ENCODE assay signal across 12 mouse cellular contexts in the genomic region with DNA sequence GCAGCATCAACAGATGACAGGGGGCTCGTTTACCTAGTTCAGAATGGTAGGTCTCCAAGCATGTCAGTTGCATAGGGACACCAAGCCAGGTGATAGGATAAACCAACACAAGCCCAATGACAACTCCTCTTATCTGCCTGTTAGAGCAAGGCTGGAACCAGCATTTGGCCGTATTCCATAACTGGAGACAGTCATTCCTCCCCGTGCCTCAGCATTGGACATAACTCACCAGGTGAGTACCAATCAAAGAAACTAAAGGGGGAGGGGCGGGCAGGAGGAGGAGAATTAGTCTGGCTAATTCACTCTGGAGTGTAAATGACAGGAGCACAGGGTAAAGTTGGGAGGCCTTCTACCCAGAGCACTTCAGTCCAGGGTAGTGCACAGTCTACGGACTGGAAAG. TPM values are rescaled to one million over a fixed set of nuclear protein-coding genes. Genes with fewer than 3 reads are reported as not detected.
DNase-seq lines count a peak whose midpoint lies in the region; ATAC-seq and TF ChIP-seq lines count a peak whose summit lies in the region.
"Had no signal": no experiment of that assay in that cellular context is flagged by ENCODE, and none has a peak within 500 bp of the region (broad histone marks: within the 10 kb centered on the region; RNA-seq: fewer than 3 reads in every experiment).

No protein-coding gene starts in this region.

- H3K36me3 ChIP-seq in spleen, adult 2 months (ENCODE audit: control insufficient read depth, insufficient read depth, low read length): no peaks in the 10 kb centered on the region
- 0 out of 2 replicates have a peak, but pooled peaks cover 8% of the 10 kb centered on the region for H3K36me3 ChIP-seq in intestine, embryonic 14.5 days (ENCODE audit: control insufficient read depth, insufficient read depth, low read length)
- H3K36me3 ChIP-seq in stomach, embryonic 16.5 days (ENCODE audit: control insufficient read depth, insufficient read depth, low read length): no peaks in the 10 kb centered on the region

- H3K9me3 ChIP-seq in intestine, embryonic 14.5 days (ENCODE audit: control insufficient read depth, low read length): no peaks in the 10 kb centered on the region
- no peaks in the 10 kb centered on the region for H3K9me3 ChIP-seq in stomach, embryonic 16.5 days (replicated peaks; ENCODE audit: control insufficient read depth, low read length)

- no peaks in the 10 kb centered on the region for H3K27me3 ChIP-seq in spleen, adult 2 months (ENCODE audit: control insufficient read depth, insufficient read depth, low read length)
- H3K27me3 ChIP-seq in intestine, embryonic 14.5 days (replicated peaks; ENCODE audit: control insufficient read depth, insufficient read depth, low read length): no peaks in the 10 kb centered on the region
- H3K27me3 ChIP-seq in stomach, embryonic 16.5 days (ENCODE audit: control insufficient read depth, insufficient read depth, low read length): no peaks in the 10 kb centered on the region

- H3K4me1 ChIP-seq in spleen, adult 2 months (ENCODE audit: control insufficient read depth, insufficient read depth, insufficient read length): peaks cover 40% of the 10 kb centered on the region; the same call in 1 of the 2 replicates
- peaks cover 63% of the 10 kb centered on the region for H3K4me1 ChIP-seq in intestine, embryonic 14.5 days (replicated peaks; ENCODE audit: control insufficient read depth, insufficient read depth, low read length)
- H3K4me1 ChIP-seq in stomach, embryonic 16.5 days (ENCODE audit: control insufficient read depth, insufficient read depth, low read length): peaks cover 96% of the 10 kb centered on the region

- no peak overlapping the region for H3K4me2 ChIP-seq in intestine, embryonic 14.5 days (ENCODE audit: low read length)
- H3K4me2 ChIP-seq in stomach, embryonic 16.5 days (ENCODE audit: low read depth, low read length): no peak overlapping the region

- ATAC-seq in intestine, embryonic 14.5 days (replicated peaks; ENCODE audit: low FRiP score, low TSS enrichment, low read depth): no peak
- no peak for ATAC-seq in stomach, embryonic 16.5 days (ENCODE audit: insufficient read depth, low FRiP score)
- ATAC-seq in megakaryocyte-erythroid progenitor cell, adult 5-6 weeks (replicated peaks; ENCODE audit: low FRiP score, low TSS enrichment, poor library complexity, severe bottlenecking): no peak

- peak overlapping the region; percentile 21; the same call in 1 of the 2 replicates for H3K27ac ChIP-seq in spleen, adult 2 months (ENCODE audit: insufficient read depth, low read length)
- 0 out of 2 replicates have a peak overlapping the region, but pooled peaks have one; percentile 64 for H3K27ac ChIP-seq in intestine, embryonic 14.5 days (ENCODE audit: low read depth)
- H3K27ac ChIP-seq in stomach, embryonic 16.5 days (ENCODE audit: low read length): 0 out of 2 replicates have a peak overlapping the region, but pooled peaks have one; percentile 83
- H3K27ac ChIP-seq: liver, embryonic 14.5 days had no signal

- 75% methylated on average over 5 of the region's 5 CpGs for WGBS in spleen, adult 2 months
- WGBS in intestine, embryonic 14.5 days: 69% methylated on average over 5 of the region's 5 CpGs
- WGBS in stomach, embryonic 16.5 days: 61% methylated on average over 5 of the region's 5 CpGs

- DNase-seq in kidney, adult 9 months: peak; percentile 8
- no peak for DNase-seq in kidney, postnatal 25 days
- no peak for DNase-seq in spleen, adult 2 months (ENCODE audit: low read depth in 1 of 2, low spot score in 2 of 2)
- DNase-seq in spleen, adult 12 weeks (ENCODE audit: low spot score): no peak
- no peak for DNase-seq in intestine, embryonic 14.5 days (ENCODE audit: low spot score)
- DNase-seq in layer of hippocampus, adult 18-20 months (ENCODE audit: low spot score in 2 of 2): no peak
- DNase-seq: adrenal gland, postnatal 10 days; cerebellum, postnatal 10 days; kidney, postnatal 14 days had no signal

- H3K4me3 ChIP-seq in spleen, adult 2 months (ENCODE audit: extremely low read depth, insufficient read depth, insufficient read length): no peak overlapping the region
- no peak overlapping the region for H3K4me3 ChIP-seq in intestine, embryonic 14.5 days (ENCODE audit: low read depth, low read length)
- no peak overlapping the region for H3K4me3 ChIP-seq in stomach, embryonic 16.5 days (replicated peaks; ENCODE audit: low read length)

- H3K9ac ChIP-seq in intestine, embryonic 14.5 days (ENCODE audit: low read length): no peak overlapping the region
- no peak overlapping the region for H3K9ac ChIP-seq in stomach, embryonic 16.5 days (ENCODE audit: low read length)
- H3K9ac ChIP-seq: liver, embryonic 14.5 days had no signal

- TF ChIP-seq POLR2A in spleen, adult 2 months (IDR thresholded peaks at IDR 0.05; ENCODE audit: low read depth, low read length): no peak

- TF ChIP-seq CTCF in spleen, adult 2 months (IDR thresholded peaks at IDR 0.05; ENCODE audit: extremely low read depth, insufficient read depth, insufficient read length, insufficient replicate concordance): no peak

RNA-seq across cellular contexts. Expression of gene Notch1, which starts 21.5 kb away (rescaled TPM):
- 34.6 and 39.6 TPM in 2 replicates for polyA plus RNA-seq in spleen, adult 2 months (2012; rRNA removed)
- polyA plus RNA-seq in intestine, embryonic 14.5 days (2014; fragmentation: Nextera tagmentation; extraction: Ambion mirVana): 21.6 and 24.3 TPM in 2 replicates
- polyA plus RNA-seq in stomach, embryonic 16.5 days (2015; fragmentation: Nextera tagmentation; extraction: Ambion mirVana): 14.1 and 15.4 TPM in 2 replicates
- total RNA-seq in layer of hippocampus, adult 18-20 months (2021): 10 to 100 TPM; 26.4 to 26.9 TPM
- total RNA-seq in megakaryocyte-erythroid progenitor cell, adult 5-6 weeks (2014; fragmentation: Nextera tagmentation): 2.6 and 3.1 TPM in 2 replicates
- 0.56 and 0.61 TPM in 2 replicates for total RNA-seq in megakaryocyte-erythroid progenitor cell, adult 5-6 weeks (2017)

RNA-seq across cellular contexts. Expression of gene Sec16a, which starts 50.0 kb away (rescaled TPM):
- 65.2 and 74.3 TPM in 2 replicates for polyA plus RNA-seq in spleen, adult 2 months (2012; rRNA removed)
- 33.7 and 39.8 TPM in 2 replicates for polyA plus RNA-seq in intestine, embryonic 14.5 days (2014; fragmentation: Nextera tagmentation; extraction: Ambion mirVana)
- polyA plus RNA-seq in stomach, embryonic 16.5 days (2015; fragmentation: Nextera tagmentation; extraction: Ambion mirVana): 28.2 and 31.5 TPM in 2 replicates
- 10 to 100 TPM; 50.3 to 50.4 TPM for total RNA-seq in layer of hippocampus, adult 18-20 months (2021)
- 32.7 and 37.7 TPM in 2 replicates for total RNA-seq in megakaryocyte-erythroid progenitor cell, adult 5-6 weeks (2014; fragmentation: Nextera tagmentation)
- total RNA-seq in megakaryocyte-erythroid progenitor cell, adult 5-6 weeks (2017): 16.6 and 29.8 TPM in 2 replicates

Comparison
In these comparisons a context has a peak if more than half of its experiments do, and no peak if none do; other contexts are left out.
1. H3K27ac ChIP-seq: peak in every context shown above with its lines; median percentile 83 in stomach, embryonic 16.5 days; 64 in intestine, embryonic 14.5 days; 21 in spleen, adult 2 months.